Mouse (Mus musculus): ENCODE results near the gene Dglucy.

The Dglucy gene

DNA sequence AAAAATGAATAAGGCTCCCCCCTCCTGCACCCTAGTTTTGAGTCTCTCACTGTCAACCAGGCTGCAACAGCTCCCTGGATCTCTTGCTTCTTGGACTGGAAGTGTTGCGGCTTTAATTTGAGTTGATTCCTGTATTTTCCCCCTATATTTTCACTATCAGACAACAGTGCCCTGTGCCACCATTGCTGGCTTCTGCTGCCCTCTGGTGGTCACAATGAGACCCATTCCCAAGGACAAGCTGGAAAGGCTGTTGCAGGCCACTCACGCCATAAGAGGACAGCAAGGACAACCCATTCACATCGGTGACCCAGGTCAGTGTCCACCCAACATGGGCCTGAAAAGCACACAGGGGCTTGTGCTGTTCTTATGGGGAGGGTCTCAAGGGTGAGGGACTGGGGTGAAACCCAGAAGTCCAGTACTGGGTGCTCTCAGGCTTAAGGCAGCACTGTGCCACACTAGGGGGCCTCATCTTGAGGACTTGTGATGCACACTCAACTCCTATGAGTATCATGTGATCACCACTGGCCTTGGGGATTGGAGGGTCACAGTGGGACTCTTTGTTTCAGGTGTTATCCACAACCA lies 62.4 kb downstream of the Dglucy start:
- peak; percentile 71 for DNase-seq (ENCODE audit: low read depth, low spot score)

DNA sequence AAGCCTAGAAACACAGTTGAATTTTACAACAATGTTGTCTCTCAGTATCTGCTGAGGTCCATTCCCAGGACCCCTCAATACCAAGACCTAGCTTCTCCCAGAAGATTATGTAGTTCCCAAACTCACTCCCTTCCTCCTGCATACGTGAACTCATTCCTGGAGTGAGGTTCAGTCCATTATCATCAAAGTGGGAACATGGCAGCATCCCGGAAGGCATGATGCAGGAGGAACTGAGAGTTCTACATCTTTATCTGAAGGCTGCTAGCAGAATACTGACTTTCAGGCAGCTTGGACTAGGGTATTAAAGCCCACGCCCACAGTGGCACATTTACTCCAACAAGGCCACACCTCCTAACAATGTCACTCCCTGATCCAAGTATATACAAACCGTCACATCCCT lies 64.3 kb downstream of the Dglucy start:
- no peak for DNase-seq (ENCODE audit: low read depth, low spot score)

DNA sequence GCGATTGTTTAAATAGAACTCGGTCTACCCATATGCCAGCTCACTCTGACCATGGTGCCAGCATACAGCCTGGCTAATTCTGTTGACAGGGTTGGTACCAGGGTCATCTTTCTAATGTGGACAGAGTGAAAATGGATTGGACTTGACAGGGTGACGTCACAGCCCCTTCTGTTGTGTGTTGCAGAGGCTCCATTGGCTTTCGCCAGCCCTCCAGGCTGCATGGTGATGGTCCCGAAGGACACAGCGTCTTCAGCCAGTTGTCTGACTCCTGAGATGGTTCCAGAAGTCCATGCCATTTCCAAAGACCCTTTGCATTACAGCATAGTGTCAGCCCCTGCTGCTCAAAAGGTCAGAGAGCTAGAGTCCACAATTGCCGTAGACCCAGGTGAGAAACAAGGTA lies 65.7 kb downstream of the Dglucy start:
- no peak for DNase-seq (ENCODE audit: low read depth, low spot score)

- DNase-seq (ENCODE audit: low read depth, low spot score), result no peak
Measured at GRCm38 (mm10) chr12:100845829-100846228, 67.0 kb downstream of the Dglucy start.

DNA sequence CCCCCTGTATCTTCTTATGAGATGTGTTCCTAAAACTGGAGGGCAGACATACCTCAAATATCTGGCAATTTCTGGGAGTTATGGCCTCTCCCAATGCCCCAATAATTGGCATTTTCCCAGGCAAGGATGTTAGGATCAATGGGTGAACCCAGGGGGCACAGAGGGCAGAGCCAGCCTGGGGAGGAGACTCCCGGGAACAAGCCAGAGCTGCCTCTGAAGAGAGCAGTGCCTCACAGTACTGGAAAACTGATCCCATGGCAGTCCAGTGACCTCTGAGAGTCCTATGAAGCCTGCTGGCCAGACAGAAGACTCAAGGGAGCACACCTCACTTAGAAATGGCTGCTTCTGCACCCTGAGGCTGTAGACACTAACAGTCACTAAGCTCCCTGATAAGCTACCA lies 67.7 kb downstream of the Dglucy start:
- no peak for DNase-seq (ENCODE audit: low read depth, low spot score)

- DNase-seq (ENCODE audit: low read depth, low spot score), result no peak
Measured at GRCm38 (mm10) chr12:100847437-100848080, 68.7 kb downstream of the Dglucy start.

- DNase-seq (ENCODE audit: low read depth, low spot score), result peak; percentile 77
Measured at GRCm38 (mm10) chr12:100849421-100850138, 70.7 kb downstream of the Dglucy start.

- no peak for DNase-seq (ENCODE audit: low read depth, low spot score)
Measured at GRCm38 (mm10) chr12:100852370-100852769, 73.5 kb downstream of the Dglucy start.

DNA sequence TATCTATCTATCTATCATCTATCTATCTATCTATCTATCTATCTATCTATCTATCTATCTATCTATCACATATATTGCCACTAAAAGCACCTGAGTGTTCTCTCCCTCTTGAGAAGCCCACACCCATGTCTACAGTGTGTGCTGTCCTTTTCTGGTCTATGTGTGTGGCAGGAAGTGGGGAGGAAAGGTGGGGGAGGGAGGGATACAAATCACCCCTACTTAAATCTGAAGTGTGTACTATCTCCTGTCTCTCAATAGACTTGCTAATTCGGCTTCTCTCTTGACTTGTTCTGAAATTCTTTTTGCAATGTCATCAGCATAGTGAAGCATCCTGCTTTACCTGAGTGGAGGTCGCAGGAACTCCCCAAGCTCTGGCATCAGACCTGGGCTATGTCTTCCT lies 77.5 kb downstream of the Dglucy start:
- DNase-seq (ENCODE audit: low read depth, low spot score), result peak; percentile 64

GRCm38 (mm10) chr12:100857791-100858190 lies 78.9 kb downstream of the Dglucy start:
- DNase-seq (ENCODE audit: low read depth, low spot score), result peak; percentile 54

GRCm38 (mm10) chr12:100862272-100862671 lies 83.4 kb downstream of the Dglucy start:
- no peak for DNase-seq (ENCODE audit: low read depth, low spot score)

GRCm38 (mm10) chr12:100862856-100863446 lies 84.1 kb downstream of the Dglucy start:
- no peak for DNase-seq (ENCODE audit: low read depth, low spot score)

- no peak for DNase-seq (ENCODE audit: low read depth, low spot score)
Measured at GRCm38 (mm10) chr12:100865072-100865471, 86.2 kb downstream of the Dglucy start.

DNA sequence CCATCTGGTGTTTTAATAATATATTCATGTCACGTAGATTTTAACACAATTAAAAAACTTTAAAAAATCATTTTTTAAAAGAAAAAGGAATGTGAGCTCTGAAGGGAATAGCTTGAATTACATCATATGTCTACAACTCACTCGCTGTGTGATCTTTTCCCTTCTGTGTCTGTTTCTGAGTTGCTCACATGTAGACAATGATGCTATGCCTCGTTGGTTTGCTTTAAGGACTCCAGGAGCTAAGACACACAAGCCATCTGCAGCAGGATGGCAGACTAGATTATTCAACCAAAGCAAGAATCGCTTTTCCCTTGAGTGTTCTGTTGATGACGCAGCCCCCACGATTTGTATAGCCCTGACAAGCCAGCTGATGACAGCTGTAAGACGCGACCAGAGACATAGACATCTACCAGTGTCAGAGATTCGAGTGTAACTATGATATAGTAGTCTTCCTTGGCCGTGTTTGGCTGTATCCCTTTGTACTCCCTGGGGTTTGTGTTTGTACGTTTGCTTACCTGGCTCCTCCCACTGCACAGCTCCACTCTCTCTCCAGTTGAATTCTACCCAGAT lies 86.7 kb downstream of the Dglucy start:
- no peak for DNase-seq (ENCODE audit: low read depth, low spot score)

- DNase-seq (ENCODE audit: low read depth, low spot score), result no peak
Measured at GRCm38 (mm10) chr12:100867097-100867496, 88.2 kb downstream of the Dglucy start.

GRCm38 (mm10) chr12:100868049-100868622 lies 89.3 kb downstream of the Dglucy start:
- DNase-seq (ENCODE audit: low read depth, low spot score), result no peak

- peak; percentile 55 for DNase-seq (ENCODE audit: low read depth, low spot score)
Measured at GRCm38 (mm10) chr12:100871234-100871633, 92.4 kb downstream of the Dglucy start.

DNA sequence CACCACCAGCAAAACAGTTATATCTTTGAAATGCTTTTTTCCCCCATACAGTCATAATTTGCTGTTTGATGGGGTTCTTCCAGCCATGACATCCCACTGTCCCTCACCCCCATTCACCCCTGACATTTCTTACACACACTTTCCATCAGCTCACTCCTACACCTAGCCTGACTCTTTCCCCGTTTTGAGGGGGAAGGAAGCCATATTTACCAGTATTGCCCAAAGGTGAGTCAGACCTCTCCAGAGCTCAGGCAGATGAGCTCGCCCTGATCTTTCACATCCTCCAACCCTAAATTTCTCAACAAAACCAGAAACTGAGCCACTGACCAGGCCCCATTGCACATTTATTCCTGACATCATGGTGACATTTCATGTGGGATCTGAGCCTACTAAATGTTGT lies 93.0 kb downstream of the Dglucy start:
- peak; percentile 51 for DNase-seq (ENCODE audit: low read depth, low spot score)

DNA sequence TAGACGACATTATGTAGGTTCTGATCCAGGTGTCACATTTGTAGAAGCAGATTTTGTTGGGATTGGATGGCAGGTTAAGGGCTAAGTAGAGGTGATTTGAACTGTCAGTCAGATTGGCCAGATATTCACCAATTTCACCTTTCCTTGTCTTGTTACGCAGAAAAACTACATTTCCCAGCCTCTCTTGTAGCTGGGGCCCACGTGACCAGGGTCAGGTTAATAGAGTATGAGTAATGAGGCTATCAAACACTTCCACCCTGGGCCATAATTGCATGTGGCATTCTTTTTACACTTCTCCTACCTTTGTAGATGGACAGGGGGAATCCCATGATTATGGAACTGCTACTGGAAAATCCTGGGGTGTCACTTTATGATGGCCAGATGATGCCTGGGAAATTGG lies 94.8 kb downstream of the Dglucy start:
- no peak for DNase-seq (ENCODE audit: low read depth, low spot score)

DNA sequence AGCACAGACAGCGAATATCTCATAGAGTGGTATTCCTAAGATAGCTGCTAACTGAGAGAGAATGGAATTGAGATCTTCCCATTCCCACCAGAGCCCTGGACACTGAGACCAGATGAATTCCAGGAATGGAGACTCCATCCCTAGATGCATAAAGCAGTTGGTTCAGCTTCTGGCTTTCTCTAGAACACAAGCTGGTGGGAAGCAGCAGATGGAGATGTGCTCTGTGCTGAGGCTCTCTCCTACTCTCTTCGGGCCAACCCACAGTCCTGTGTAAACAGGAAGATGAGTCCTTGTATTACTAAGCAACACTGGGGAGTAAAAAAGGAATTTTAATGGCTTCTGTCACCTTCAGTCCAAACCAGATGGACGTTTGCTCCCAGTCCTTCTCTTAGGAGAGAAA lies 96.7 kb downstream of the Dglucy start:
- DNase-seq (ENCODE audit: low read depth, low spot score), result no peak

DNA sequence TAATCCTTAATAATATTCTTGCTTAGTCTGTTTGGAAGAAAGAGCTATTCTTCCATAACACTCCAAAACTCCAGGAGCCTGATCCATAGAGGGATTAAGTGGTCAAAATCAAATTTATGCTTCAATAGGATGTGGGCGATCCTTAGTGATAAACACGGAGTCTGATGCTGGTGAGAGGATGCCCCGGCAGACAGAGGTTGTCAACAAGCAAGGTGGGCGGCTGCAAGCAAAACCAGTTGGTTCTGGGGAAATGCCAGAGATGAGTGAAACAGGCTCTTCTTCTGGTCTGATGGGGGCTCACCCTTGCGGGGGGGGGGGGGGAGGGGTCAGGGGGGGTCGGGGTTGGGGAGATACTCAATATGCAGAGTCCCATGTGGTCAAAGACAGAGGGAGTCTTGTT lies 97.1 kb downstream of the Dglucy start:
- DNase-seq (ENCODE audit: low read depth, low spot score), result no peak

- no peak for DNase-seq (ENCODE audit: low read depth, low spot score)
Measured at GRCm38 (mm10) chr12:100877936-100878335, 99.1 kb downstream of the Dglucy start.

All from CD4-positive helper T cell, adult 2 months (primary cell).